In the genomic region with DNA sequence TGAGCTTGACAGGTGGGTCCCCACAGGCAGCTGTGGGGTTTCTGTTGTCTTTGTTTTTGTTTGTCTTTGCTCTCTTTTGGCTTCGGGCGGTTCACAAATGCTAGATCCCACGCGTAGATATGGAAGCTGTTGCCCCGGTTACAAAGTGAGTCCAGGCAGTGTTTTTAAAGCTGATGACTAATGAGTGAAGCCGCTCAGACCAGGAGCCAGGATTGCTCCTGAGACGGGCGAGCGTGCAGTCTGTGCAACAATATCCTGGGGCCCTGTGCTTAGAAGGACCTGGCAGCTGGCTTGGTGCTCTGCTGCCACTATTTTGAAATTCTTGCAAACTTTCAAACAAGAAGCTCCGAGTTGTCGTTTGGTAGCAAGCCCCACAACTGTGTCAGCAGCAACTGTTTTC, we compare ENCODE assay signal across 11 mouse cellular contexts. TPM values are rescaled to one million over a fixed set of nuclear protein-coding genes. Genes with fewer than 3 reads are reported as not detected.
DNase-seq lines count a peak whose midpoint lies in the region; ATAC-seq and TF ChIP-seq lines count a peak whose summit lies in the region.
"Had no signal": no experiment of that assay in that cellular context is flagged by ENCODE, and none has a peak within 500 bp of the region (broad histone marks: within the 10 kb centered on the region; RNA-seq: fewer than 3 reads in every experiment).

No protein-coding gene starts in this region.

- H3K27ac ChIP-seq in gastrocnemius, adult 2 months: no peak overlapping the region
- H3K27ac ChIP-seq in hindbrain, postnatal 0 days: no peak overlapping the region
- H3K27ac ChIP-seq: limb, embryonic 15.5 days; neural tube, embryonic 13.5 days had no signal

- intact Hi-C loops in gastrocnemius, adult 2 months (cut with DNase I): no loop called here
- intact Hi-C loops in gastrocnemius, postnatal 36 days (cut with DNase I): no loop called here

- no peak overlapping the region for H3K9ac ChIP-seq in hindbrain, postnatal 0 days (replicated peaks; ENCODE audit: low read length)
- H3K9ac ChIP-seq: limb, embryonic 15.5 days; neural tube, embryonic 13.5 days had no signal

- H3K9me3 ChIP-seq in hindbrain, postnatal 0 days (ENCODE audit: low read length): no peaks in the 10 kb centered on the region
- H3K9me3 ChIP-seq: limb, embryonic 15.5 days; neural tube, embryonic 13.5 days had no signal

- WGBS in hindbrain, postnatal 0 days: 12% methylated on average over 11 of the region's 11 CpGs

- peak; percentile 40 for DNase-seq in gastrocnemius, adult 2 months
- no peak for DNase-seq in gastrocnemius, postnatal 36 days
- peak; percentile 38 to 58 for DNase-seq in urinary bladder, postnatal 36 days (ENCODE audit: low spot score in 2 of 2)
- DNase-seq in urinary bladder, postnatal 4 days (ENCODE audit: low spot score in 2 of 2): no peak
- DNase-seq in hindbrain, postnatal 0 days (ENCODE audit: low spot score): peak; percentile 20
- peak; percentile 56 for DNase-seq in yolk sac, embryonic 10.5 days (ENCODE audit: low spot score)
- no peak for DNase-seq in T-cell, adult 2 months (ENCODE audit: low spot score)
- DNase-seq: kidney, adult 9 months had no signal

- no peak overlapping the region for H3K4me3 ChIP-seq in gastrocnemius, adult 2 months
- no peak overlapping the region for H3K4me3 ChIP-seq in hindbrain, postnatal 0 days (ENCODE audit: low read length)
- H3K4me3 ChIP-seq: limb, embryonic 15.5 days; neural tube, embryonic 13.5 days had no signal

- H3K4me2 ChIP-seq in hindbrain, postnatal 0 days (ENCODE audit: low read depth, low read length): no peak overlapping the region
- H3K4me2 ChIP-seq: limb, embryonic 15.5 days; neural tube, embryonic 13.5 days had no signal

- H3K4me1 ChIP-seq in hindbrain, postnatal 0 days (ENCODE audit: insufficient read depth, low read length): 0 out of 2 replicates have a peak, but pooled peaks cover 8% of the 10 kb centered on the region

- no peak for TF ChIP-seq CTCF in gastrocnemius, adult 2 months (IDR thresholded peaks at IDR 0.05)
- TF ChIP-seq CTCF in hindbrain, postnatal 0 days (IDR thresholded peaks at IDR 0.05; ENCODE audit: low read depth): no peak

- ATAC-seq in hindbrain, postnatal 0 days: no peak
- no peak for ATAC-seq in inflammation-experienced regulatory T-cells, adult 6 months

- no peaks in the 10 kb centered on the region for H3K27me3 ChIP-seq in hindbrain, postnatal 0 days (ENCODE audit: insufficient read depth, low read length)
- H3K27me3 ChIP-seq: limb, embryonic 15.5 days; neural tube, embryonic 13.5 days had no signal

- no peaks in the 10 kb centered on the region for H3K36me3 ChIP-seq in hindbrain, postnatal 0 days (ENCODE audit: insufficient read depth, low read length)
- H3K36me3 ChIP-seq: limb, embryonic 15.5 days; neural tube, embryonic 13.5 days had no signal

RNA-seq across cellular contexts. Expression of a gene that starts 13.5 kb away (rescaled TPM):
- total RNA-seq in gastrocnemius, adult 2 months (2021): not detected
- total RNA-seq in gastrocnemius, postnatal 36 days (2021): not detected
- 0.07 and 0.16 TPM in 2 replicates for total RNA-seq in hindbrain, postnatal 0 days (2014; rRNA removed)
- 0.11 and 0.23 TPM in 2 replicates for polyA plus RNA-seq in hindbrain, postnatal 0 days (2015; fragmentation: Nextera tagmentation; extraction: Ambion mirVana)
- not detected for polyA plus RNA-seq in inflammation-experienced regulatory T-cells, adult 6 months (2017; shearing (Covaris generic))
- polyA plus RNA-seq: neural tube, embryonic 13.5 days had no signal

RNA-seq across cellular contexts. Expression of a gene that starts 30.4 kb away (rescaled TPM):
- total RNA-seq in gastrocnemius, adult 2 months (2021): not detected
- not detected for total RNA-seq in gastrocnemius, postnatal 36 days (2021)
- 10.9 and 38.4 TPM in 2 replicates for total RNA-seq in hindbrain, postnatal 0 days (2014; rRNA removed)
- 7.5 and 8.1 TPM in 2 replicates for polyA plus RNA-seq in hindbrain, postnatal 0 days (2015; fragmentation: Nextera tagmentation; extraction: Ambion mirVana)
- under 1 TPM in 1 of 3 experiments, not detected in 2; 0.30 TPM for polyA plus RNA-seq in inflammation-experienced regulatory T-cells, adult 6 months (2017; shearing (Covaris generic))

RNA-seq across cellular contexts. Expression of a gene that starts 42.3 kb away (rescaled TPM):
- 10 to 100 TPM; 45.6 to 46.1 TPM for total RNA-seq in gastrocnemius, adult 2 months (2021)
- total RNA-seq in gastrocnemius, postnatal 36 days (2021): 10 to 100 TPM; 35.8 to 46.8 TPM
- total RNA-seq in hindbrain, postnatal 0 days (2014; rRNA removed): 87.2 and 99.4 TPM in 2 replicates
- polyA plus RNA-seq in hindbrain, postnatal 0 days (2015; fragmentation: Nextera tagmentation; extraction: Ambion mirVana): 124 and 135 TPM in 2 replicates
- 10 to 100 TPM; 24.3 to 51.6 (median 44.5) TPM for polyA plus RNA-seq in inflammation-experienced regulatory T-cells, adult 6 months (2017; shearing (Covaris generic))

RNA-seq across cellular contexts. Expression of a gene that starts 43.5 kb away (rescaled TPM):
- total RNA-seq in gastrocnemius, adult 2 months (2021): 10 to 100 TPM; 13.2 to 15.1 TPM
- total RNA-seq in gastrocnemius, postnatal 36 days (2021): 10 to 100 TPM; 13.2 to 13.4 TPM
- total RNA-seq in hindbrain, postnatal 0 days (2014; rRNA removed): 15.8 and 19.3 TPM in 2 replicates
- 31.8 and 33.0 TPM in 2 replicates for polyA plus RNA-seq in hindbrain, postnatal 0 days (2015; fragmentation: Nextera tagmentation; extraction: Ambion mirVana)
- 10 to 100 TPM; 60.8 to 67.3 (median 61.3) TPM for polyA plus RNA-seq in inflammation-experienced regulatory T-cells, adult 6 months (2017; shearing (Covaris generic))

Comparison
In these comparisons a context has a peak if more than half of its experiments do, and no peak if none do; other contexts are left out.
1. DNase-seq: peak in gastrocnemius, adult 2 months (single experiment), urinary bladder, postnatal 36 days (2 of 2), hindbrain, postnatal 0 days (single experiment) and yolk sac, embryonic 10.5 days (single experiment); none in gastrocnemius, postnatal 36 days (0 of 2), urinary bladder, postnatal 4 days (0 of 2) and T-cell, adult 2 months (single experiment).